Mouse (Mus musculus) lung, adult 18-20 months (tissue): ENCODE results near the gene Pip5k1c.

Source experiments
- DNase-seq, 2 experiments: peaks; one replicate each; pipeline ENCODE4 v3.0.0; 2022; ENCODE audit warnings: mixed read lengths in 2 of 2

Pip5k1c gene

GRCm38 (mm10) chr10:81303761-81304160 lies 11.0 kb downstream of the Pip5k1c start:
- DNase-seq, result no peak

DNA sequence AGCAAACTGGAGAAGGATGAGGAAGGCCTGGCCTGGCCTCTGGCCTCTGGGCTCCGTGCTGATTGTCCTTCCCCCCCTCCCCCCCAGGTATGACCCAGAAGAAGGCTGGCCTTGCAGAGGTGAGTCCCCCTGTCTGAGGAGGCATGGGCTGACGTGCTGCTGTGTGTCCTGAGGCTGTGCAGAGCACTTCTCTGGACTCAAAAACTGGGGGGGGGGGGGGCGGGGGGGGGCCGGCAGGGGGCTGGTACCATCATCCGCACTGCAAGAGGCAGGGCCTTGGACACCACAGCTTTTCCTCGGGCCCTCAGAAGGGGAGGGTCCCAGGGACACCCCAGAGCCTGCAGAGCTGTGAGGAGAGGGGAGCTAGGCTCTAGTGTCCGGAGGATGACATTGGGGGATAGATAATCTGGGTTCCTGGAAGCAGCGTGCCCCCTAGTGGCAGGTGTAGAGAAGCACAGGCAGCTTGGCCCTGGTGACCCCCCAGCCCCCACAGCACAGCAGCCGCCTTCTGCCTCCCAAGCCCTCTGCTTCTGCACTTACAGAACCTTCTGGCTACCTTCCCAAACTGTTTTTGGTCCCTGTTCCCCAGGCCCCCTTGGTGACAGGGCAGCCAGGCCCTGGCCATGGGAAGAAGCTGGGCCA lies 12.0 kb downstream of the Pip5k1c start:
- DNase-seq, result peak; percentile 46 to 60

- no peak for DNase-seq
Observed at GRCm38 (mm10) chr10:81305663-81306062, 12.9 kb downstream of the Pip5k1c start.

DNA sequence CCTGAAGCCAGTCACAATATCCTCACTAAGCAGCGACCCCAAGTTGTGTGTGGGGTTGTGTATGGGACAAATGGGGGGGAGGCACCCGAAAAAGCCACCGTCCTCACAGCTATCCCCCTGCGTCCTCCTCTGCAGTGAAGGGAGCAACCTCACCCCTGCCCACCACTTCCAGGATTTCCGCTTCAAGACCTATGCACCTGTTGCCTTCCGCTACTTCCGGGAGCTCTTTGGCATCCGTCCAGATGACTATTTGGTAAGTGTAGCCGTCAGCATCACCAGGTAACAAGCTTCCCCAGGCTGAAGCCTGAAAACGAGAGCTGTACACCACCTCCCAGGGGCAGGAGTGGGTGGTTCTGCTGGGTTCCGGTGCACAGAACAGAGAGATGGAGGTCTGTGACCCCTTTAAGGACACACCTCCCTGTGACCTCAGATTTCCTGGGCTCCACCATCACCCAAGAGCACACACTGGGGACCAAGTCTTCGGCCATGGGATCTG lies 13.5 kb downstream of the Pip5k1c start:
- DNase-seq, result no peak

DNA sequence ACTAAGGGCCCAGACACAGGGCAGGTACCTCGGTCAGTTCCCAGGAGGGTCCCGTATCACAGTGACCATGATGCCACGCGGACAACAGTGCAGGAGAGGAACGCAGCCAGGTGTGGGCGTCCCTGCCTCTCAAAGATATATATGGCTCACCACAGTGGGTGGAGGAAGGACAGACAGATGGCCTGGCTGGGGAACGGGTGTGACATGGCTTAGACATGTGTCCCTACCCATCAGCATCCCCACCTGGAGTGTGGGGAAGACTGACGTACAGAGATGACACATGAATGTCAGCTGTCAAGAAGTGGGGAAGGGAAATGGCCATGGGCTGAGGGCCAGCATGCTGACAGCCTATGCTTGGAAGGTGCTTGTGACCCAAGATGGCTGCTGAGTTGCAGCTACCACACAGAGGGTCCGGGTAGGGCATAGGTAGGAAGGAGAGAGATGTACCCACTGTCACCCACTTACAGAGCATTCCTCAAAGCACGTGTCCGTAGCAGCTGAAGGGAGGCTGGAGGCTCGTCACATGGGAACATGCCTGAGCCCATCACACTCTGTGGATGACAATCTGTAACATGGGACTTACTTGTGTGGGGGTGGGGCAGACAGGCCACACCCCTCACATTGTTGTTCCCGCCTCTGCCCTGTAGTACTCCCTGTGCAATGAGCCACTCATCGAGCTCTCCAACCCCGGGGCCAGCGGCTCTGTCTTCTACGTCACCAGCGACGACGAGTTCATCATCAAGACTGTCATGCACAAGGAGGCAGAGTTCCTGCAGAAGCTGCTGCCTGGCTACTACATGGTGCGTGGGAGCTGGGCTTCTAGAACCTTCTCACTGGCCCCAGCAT lies 14.3 kb downstream of the Pip5k1c start:
- no peak for DNase-seq

GRCm38 (mm10) chr10:81309571-81309970 lies 16.8 kb downstream of the Pip5k1c start:
- no peak for DNase-seq

- no peak for DNase-seq
Observed at GRCm38 (mm10) chr10:81313581-81313980, 20.8 kb downstream of the Pip5k1c start.

DNA sequence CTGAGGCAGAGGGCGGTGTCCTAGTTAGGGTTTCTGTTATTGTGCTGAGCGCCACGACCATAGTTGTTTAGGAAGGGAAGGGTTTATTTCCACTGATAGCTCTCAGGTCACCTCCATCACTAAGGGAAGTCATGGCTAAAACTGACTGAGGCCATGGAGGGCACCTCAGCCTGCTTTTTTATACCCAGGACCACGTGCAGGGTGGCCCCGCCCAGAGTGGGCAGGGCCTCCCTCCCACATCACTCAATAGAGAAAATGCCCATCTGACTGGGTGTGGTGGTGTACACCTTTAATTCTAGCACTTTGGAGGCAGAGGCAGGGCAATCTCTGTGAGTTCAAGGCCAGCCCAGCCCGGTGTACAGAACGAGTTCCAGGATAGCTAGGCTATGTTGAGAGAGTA lies 21.4 kb downstream of the Pip5k1c start:
- DNase-seq, result no peak

- DNase-seq, result no peak
Observed at GRCm38 (mm10) chr10:81315587-81315986, 22.8 kb downstream of the Pip5k1c start.

GRCm38 (mm10) chr10:81316338-81317060 lies 23.7 kb downstream of the Pip5k1c start:
- DNase-seq, result no peak

- DNase-seq, result peak; percentile 86 to 90
Observed at GRCm38 (mm10) chr10:81317273-81317672, 24.5 kb downstream of the Pip5k1c start.

- DNase-seq, result peak; percentile 50 to 56
Observed at GRCm38 (mm10) chr10:81318589-81319329, 26.0 kb downstream of the Pip5k1c start.

GRCm38 (mm10) chr10:81319330-81319699 lies 26.6 kb downstream of the Pip5k1c start:
- DNase-seq, result no peak

DNA sequence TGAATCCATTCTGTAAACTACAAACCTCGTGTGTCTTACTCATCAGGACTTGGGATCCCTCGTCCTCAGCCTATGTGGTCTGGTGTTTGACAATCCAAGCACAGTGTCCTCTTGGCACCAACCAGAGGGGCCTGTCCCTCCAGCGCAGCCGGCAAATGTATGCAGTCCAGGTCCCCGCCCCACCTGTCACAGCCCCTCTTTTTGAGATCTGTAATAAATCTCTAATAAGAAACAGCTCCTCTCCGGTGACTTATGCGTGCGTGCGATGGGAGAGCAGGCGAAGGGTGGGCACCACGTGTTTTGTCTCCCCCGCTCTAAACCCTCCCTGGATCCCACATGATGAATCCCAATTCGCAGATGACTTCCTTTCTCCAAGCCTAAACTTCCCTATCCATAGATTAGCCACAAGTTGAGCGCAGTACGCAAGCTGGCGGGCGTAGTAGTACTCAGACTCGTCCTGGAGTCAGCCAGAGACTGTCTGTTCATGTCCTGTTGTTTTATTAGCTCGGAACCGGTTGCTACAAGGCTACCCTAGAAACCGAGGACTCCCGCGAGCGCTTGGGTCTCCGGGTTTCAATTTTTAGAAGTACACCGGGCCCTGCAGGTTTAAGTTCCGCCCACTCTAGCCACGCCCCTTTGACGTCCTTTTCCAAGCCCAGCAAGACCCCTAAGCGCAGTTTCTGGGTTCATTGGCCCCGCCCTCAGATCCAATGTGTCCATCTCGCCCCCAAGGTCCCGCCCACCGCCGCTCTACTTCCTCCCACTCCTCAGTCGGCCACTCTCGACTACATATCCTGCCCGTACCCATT lies 27.2 kb downstream of the Pip5k1c start:
- no peak for DNase-seq

DNA sequence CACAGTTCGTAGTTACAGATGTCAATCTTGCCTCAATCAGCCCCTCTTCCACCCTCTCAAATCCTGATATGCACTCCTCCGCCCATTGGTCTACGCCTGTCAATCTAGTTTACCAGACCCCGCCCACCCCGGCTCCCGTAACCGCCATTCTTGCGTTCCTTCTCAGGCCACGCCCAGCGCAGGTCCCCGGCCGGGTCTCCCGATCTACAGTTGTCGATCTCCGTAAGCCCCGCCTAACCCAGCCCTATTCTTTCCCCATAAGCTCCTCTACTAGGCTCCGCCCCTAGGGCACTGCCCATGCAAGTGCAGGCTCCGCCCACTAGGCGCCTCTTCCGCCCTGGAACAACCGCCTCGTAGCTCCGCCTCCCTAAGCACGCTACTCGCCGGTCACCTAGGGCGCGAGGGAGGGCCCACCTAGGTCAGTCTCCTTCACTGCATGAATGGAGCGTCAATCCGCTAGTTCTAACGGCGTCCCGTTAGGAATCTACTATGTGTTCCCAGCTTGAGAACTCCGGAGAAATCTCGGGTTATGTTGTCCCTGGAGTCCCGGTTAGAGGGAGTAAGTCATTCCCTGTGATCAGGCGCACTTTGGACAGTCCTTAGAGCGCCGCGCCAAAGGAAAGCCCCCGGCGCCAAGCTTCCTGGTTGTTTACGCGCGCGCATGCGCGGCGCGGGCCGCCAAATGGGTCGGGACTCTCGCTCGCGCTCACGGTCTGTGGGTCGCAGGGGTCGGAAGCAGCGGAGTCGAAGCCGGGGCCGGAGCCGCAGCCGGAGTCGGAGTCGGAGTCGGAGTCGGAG lies 28.0 kb downstream of the Pip5k1c start, which contains the start of gene Cactin:
Gene Cactin, plus strand, starts transcription at position 554 of the 798 bp plus-strand sequence.
- peak; percentile 100 for DNase-seq

DNA sequence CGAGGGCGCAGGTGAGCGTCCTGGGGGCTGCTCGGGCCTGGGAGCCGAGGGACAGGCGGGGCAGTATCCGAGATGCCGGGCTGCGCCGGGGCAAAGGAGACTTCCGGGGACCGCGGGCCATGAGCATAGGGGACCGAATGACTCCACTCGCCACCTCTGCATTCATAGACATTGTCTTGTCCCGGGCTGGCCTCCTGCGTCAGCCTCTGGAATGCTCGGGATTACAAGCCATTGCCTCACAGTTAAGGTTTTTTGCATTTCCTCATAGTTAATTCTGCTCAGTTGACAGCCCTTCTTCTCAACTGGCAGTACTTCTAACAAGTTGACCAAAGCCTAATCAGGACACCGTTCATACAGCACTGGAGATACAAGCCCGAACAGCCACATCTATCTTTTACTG lies 28.7 kb downstream of the Pip5k1c start:
- no peak for DNase-seq

GRCm38 (mm10) chr10:81322444-81322843 lies 29.7 kb downstream of the Pip5k1c start:
- DNase-seq, result no peak

DNA sequence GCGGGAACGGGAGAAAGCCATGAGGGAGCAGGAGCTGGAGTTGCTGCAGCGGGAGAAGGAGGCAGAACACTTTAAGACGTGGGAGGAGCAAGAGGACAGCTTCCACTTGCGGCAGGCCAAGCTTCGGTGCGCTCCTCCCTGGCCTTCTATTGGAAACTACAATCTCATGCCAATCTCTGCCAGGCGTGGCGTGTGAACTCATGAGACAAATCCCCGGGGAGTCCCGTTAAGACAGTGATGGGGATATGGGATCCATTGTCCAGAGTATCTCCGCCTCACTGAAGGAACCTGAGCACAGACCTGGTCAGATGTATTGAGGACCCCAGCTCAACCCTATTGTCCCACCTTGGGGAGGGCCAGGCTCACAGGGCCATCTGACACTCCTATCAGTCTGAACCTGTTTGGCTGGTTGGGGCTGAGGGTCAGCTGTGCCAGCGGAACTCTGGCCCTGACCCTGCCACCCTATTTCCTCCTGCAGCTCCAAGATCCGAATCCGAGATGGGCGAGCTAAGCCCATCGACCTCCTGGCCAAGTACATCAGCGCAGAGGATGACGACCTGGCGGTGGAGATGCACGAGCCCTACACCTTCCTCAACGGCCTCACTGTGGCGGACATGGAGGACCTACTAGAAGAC lies 30.5 kb downstream of the Pip5k1c start:
- no peak for DNase-seq

DNA sequence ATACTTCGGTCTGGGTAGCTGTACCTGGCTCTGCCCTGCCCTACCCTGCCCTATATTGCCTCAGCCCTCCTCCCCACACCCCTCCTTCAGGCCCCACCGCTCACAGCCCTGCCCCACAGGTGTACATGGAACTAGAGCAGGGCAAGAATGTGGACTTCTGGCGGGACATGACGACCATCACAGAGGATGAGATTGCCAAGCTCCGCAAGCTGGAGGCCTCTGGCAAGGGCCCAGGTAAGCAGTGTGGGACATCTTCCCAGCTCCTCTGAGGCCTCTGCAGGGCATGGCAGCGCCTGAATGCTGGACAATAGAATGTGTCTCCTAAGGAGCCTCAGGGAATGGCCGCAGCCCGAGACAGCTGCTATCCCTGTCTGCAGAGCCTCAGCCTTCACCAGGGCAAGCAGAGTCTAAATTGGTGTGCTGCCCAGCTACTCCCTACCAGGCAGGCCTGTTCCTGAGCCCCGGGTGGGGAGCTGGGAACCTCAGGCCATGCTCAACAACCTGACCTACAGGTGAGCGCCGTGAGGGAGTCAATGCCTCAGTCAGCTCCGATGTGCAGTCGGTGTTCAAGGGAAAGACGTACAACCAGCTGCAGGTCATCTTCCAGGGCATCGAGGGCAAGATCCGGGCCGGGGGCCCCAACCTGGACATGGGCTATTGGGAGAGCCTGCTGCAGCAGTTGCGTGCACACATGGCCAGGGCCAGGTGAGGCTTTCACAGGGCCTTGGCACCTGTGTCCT lies 31.2 kb downstream of the Pip5k1c start:
- DNase-seq, result no peak

DNA sequence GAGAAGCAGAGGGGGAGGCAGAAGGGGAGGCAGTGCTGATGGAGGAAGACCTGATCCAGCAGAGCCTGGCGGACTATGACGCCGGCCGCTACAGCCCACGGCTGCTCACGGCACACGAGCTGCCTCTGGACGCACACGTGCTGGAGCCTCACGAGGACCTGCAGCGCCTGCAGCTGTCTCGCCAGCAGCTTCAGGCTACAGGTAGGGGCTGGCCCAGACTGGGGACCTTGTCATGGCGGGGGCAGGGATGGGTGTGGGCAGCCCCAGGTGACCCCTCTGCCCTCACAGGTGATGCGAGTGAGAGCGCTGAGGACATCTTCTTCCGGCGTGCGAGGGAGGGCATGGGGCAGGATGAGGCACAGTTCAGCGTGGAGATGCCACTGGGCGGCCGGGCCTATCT lies 32.4 kb downstream of the Pip5k1c start:
- no peak for DNase-seq
